Comparison of ENCODE assay signal across 8 mouse cellular contexts in genomic region chr1:93753911-93754572, GRCm38 (mm10). TPM values are rescaled to one million over a fixed set of nuclear protein-coding genes. Genes with fewer than 3 reads are reported as not detected.
DNase-seq lines count a peak whose midpoint lies in the region; ATAC-seq and TF ChIP-seq lines count a peak whose summit lies in the region.

No protein-coding gene starts in this region.

- H3K4me2 ChIP-seq in heart, embryonic 12.5 days = peak overlapping the region; percentile 91
- peak overlapping the region; percentile 95 for H3K4me2 ChIP-seq in stomach, embryonic 16.5 days (ENCODE audit: low read depth, low read length)

- WGBS in heart, embryonic 12.5 days = under 1% methylated on average over 57 of the region's 59 CpGs
- under 1% methylated on average over 58 of the region's 59 CpGs for WGBS in macrophage (ENCODE audit: missing documents)
- WGBS in stomach, embryonic 16.5 days = under 1% methylated on average over 57 of the region's 59 CpGs

- peak overlapping the region; percentile 43; the same call in 1 of the 2 replicates for H3K27ac ChIP-seq in brown adipose tissue, adult 24 weeks (replicated peaks; ENCODE audit: low read depth, low read length)
- H3K27ac ChIP-seq in heart, embryonic 12.5 days (ENCODE audit: poor library complexity, severe bottlenecking) = peak overlapping the region; percentile 77
- no peak overlapping the region for H3K27ac ChIP-seq in macrophage
- peak overlapping the region; percentile 90 for H3K27ac ChIP-seq in stomach, embryonic 16.5 days (ENCODE audit: low read length)

- H3K4me3 ChIP-seq in C2C12 (ENCODE audit: insufficient read depth, poor library complexity, severe bottlenecking) (peak overlapping the region; percentile 83), macrophage (ENCODE audit: inconsistent target) (peak overlapping the region; percentile 47)
- peak overlapping the region; percentile 91 for H3K4me3 ChIP-seq in brown adipose tissue, adult 24 weeks (ENCODE audit: insufficient read depth, low read depth, low read length)
- H3K4me3 ChIP-seq in heart, embryonic 12.5 days = peak overlapping the region; percentile 74
- H3K4me3 ChIP-seq in stomach, embryonic 16.5 days (replicated peaks; ENCODE audit: low read length) = peak overlapping the region; percentile 96

- TF ChIP-seq CTCF in C2C12 (IDR thresholded peaks at IDR 0.05; ENCODE audit: control insufficient read depth, insufficient read depth, insufficient read length) = no peak

- peak; percentile 29 for ATAC-seq in frontal cortex, adult (ENCODE audit: low TSS enrichment)
- ATAC-seq in heart, embryonic 12.5 days (ENCODE audit: insufficient number of reproducible peaks, low FRiP score) = peak; percentile 64
- ATAC-seq in stomach, embryonic 16.5 days (ENCODE audit: insufficient read depth, low FRiP score) = peak; percentile 23

- peaks cover 7% of the 10 kb centered on the region; the same call in 1 of the 2 replicates for H3K4me1 ChIP-seq in brown adipose tissue, adult 24 weeks (ENCODE audit: control insufficient read depth, insufficient read depth, insufficient read length, low read length)
- peaks cover 16% of the 10 kb centered on the region for H3K4me1 ChIP-seq in heart, embryonic 12.5 days (replicated peaks)
- peaks cover 15% of the 10 kb centered on the region for H3K4me1 ChIP-seq in stomach, embryonic 16.5 days (ENCODE audit: control insufficient read depth, insufficient read depth, low read length)

- H3K9ac ChIP-seq in heart, embryonic 12.5 days = peak overlapping the region; percentile 88
- H3K9ac ChIP-seq in stomach, embryonic 16.5 days (ENCODE audit: low read length) = peak overlapping the region; percentile 87

- H3K27me3 ChIP-seq in C2C12 (ENCODE audit: control insufficient read depth, insufficient read depth, insufficient read length) = no peaks in the 10 kb centered on the region
- no peaks in the 10 kb centered on the region for H3K27me3 ChIP-seq in heart, embryonic 12.5 days (replicated peaks)
- H3K27me3 ChIP-seq in stomach, embryonic 16.5 days (ENCODE audit: control insufficient read depth, insufficient read depth, low read length) = no peaks in the 10 kb centered on the region

- H3K79me2 ChIP-seq in C2C12 (ENCODE audit: control insufficient read depth, insufficient read depth) = peaks cover 92% of the 10 kb centered on the region
- peaks cover 65% of the 10 kb centered on the region for H3K79me2 ChIP-seq in macrophage (ENCODE audit: inconsistent target)

- peaks cover 55% of the 10 kb centered on the region for H3K79me3 ChIP-seq in C2C12 (ENCODE audit: low read depth)

- H3ac ChIP-seq in C2C12 (ENCODE audit: control insufficient read depth, insufficient read length, low read depth) = peak overlapping the region; percentile 76

- H3K36me3 ChIP-seq in C2C12 (ENCODE audit: control insufficient read depth, insufficient read depth) (peaks cover 12% of the 10 kb centered on the region), macrophage (ENCODE audit: inconsistent target) (peaks cover 11% of the 10 kb centered on the region)
- peaks cover 17% of the 10 kb centered on the region for H3K36me3 ChIP-seq in heart, embryonic 12.5 days
- H3K36me3 ChIP-seq in stomach, embryonic 16.5 days (ENCODE audit: control insufficient read depth, insufficient read depth, low read length) = no peaks in the 10 kb centered on the region; the same call in 1 of the 2 replicates

- DNase-seq in frontal cortex, adult 2 months (ENCODE audit: extremely low spot score in 1 of 2, low spot score in 1 of 2) = no peak
- peak; percentile 29 to 30 for DNase-seq in layer of hippocampus, adult 8-10 months (ENCODE audit: low spot score in 2 of 2)

- H3K9me3 ChIP-seq in heart, embryonic 12.5 days (replicated peaks) = no peaks in the 10 kb centered on the region
- H3K9me3 ChIP-seq in stomach, embryonic 16.5 days (replicated peaks; ENCODE audit: control insufficient read depth, low read length) = no peaks in the 10 kb centered on the region

TF ChIP-seq in C2C12, 6 proteins besides CTCF, POLR2A, EP300 and RAD21:
- no peak for TF ChIP-seq CEBPB (IDR thresholded peaks at IDR 0.05; ENCODE audit: low read depth)
- TF ChIP-seq MYOG (IDR thresholded peaks at IDR 0.05; ENCODE audit: control insufficient read depth, extremely low read depth, insufficient read length) = no peak
- TF ChIP-seq MAX (IDR thresholded peaks at IDR 0.05) = no peak
- TF ChIP-seq MYOD1 (IDR thresholded peaks at IDR 0.05; ENCODE audit: control insufficient read depth, insufficient read length, low read depth) = no peak
- no peak for TF ChIP-seq FOSL1 (IDR thresholded peaks at IDR 0.05; ENCODE audit: insufficient read depth, low read length, poor library complexity, severe bottlenecking)
- TF ChIP-seq USF1 (IDR thresholded peaks at IDR 0.05; ENCODE audit: low read depth) = no peak

RNA-seq across cellular contexts. Expression of gene Thap4, which starts 0.6 kb away (rescaled TPM):
- 34.8 and 38.4 TPM in 2 replicates for polyA plus RNA-seq in frontal cortex, adult 2 months (2012; rRNA removed)
- 65.2 TPM for polyA plus RNA-seq in C2C12 (2012; fragmentation: generic; extraction: Trizol)
- 23.4 and 24.1 TPM in 2 replicates for polyA plus RNA-seq in brown adipose tissue, adult 24 weeks (2012; ENCODE audit: insufficient read depth, insufficient read length, missing spikeins)
- polyA plus RNA-seq in heart, embryonic 12.5 days (2016; fragmentation: Nextera tagmentation; extraction: Ambion mirVana) = 47.2 and 51.8 TPM in 2 replicates
- total RNA-seq in layer of hippocampus, adult 8-10 months (2022) = 10 to 100 TPM; 29.2 to 36.4 (median 36.0) TPM
- total RNA-seq in macrophage (2018; cell fraction: chromatin; rRNA removed) = 10 to 100 TPM in 17 of 26 experiments, 1 to 10 TPM in 9; 1.8 to 28.6 (median 13.8) TPM
- total RNA-seq in macrophage (2018; cell fraction: cytosol; rRNA removed) = 10 to 100 TPM; 17.0 to 37.1 (median 23.2) TPM
- 10 to 100 TPM in 17 of 26 experiments, 1 to 10 TPM in 9; 5.7 to 22.8 (median 12.6) TPM for total RNA-seq in macrophage (2018; cell fraction: nucleus; rRNA removed)
- 19.4 to 27.1 TPM (median 20.8 TPM) in 3 replicates for polyA plus RNA-seq in macrophage (2018)
- polyA plus RNA-seq in stomach, embryonic 16.5 days (2015; fragmentation: Nextera tagmentation; extraction: Ambion mirVana) = 42.7 and 51.6 TPM in 2 replicates

RNA-seq across cellular contexts. Expression of gene Atg4b, which starts 2.7 kb away (rescaled TPM):
- 49.9 and 50.6 TPM in 2 replicates for polyA plus RNA-seq in frontal cortex, adult 2 months (2012; rRNA removed)
- polyA plus RNA-seq in C2C12 (2012; fragmentation: generic; extraction: Trizol) (43.4 TPM), macrophage (2018) (35.6 to 47.4 TPM (median 36.8 TPM) in 3 replicates)
- polyA plus RNA-seq in brown adipose tissue, adult 24 weeks (2012; ENCODE audit: insufficient read depth, insufficient read length, missing spikeins) = 34.8 and 43.4 TPM in 2 replicates
- polyA plus RNA-seq in heart, embryonic 12.5 days (2016; fragmentation: Nextera tagmentation; extraction: Ambion mirVana) = 68.1 and 73.1 TPM in 2 replicates
- 10 to 100 TPM; 73.6 to 96.0 (median 80.6) TPM for total RNA-seq in layer of hippocampus, adult 8-10 months (2022)
- total RNA-seq in macrophage (2018; cell fraction: chromatin; rRNA removed) = 100 to 1,000 TPM in 20 of 26 experiments, 10 to 100 TPM in 6; 44.5 to 205 (median 128) TPM
- 10 to 100 TPM; 15.6 to 37.3 (median 23.3) TPM for total RNA-seq in macrophage (2018; cell fraction: cytosol; rRNA removed)
- 10 to 100 TPM; 23.7 to 95.5 (median 49.6) TPM for total RNA-seq in macrophage (2018; cell fraction: nucleus; rRNA removed)
- 68.8 and 71.5 TPM in 2 replicates for polyA plus RNA-seq in stomach, embryonic 16.5 days (2015; fragmentation: Nextera tagmentation; extraction: Ambion mirVana)

RNA-seq across cellular contexts. Expression of gene Dtymk, which starts 47.7 kb away (rescaled TPM):
- 95.9 and 97.4 TPM in 2 replicates for polyA plus RNA-seq in frontal cortex, adult 2 months (2012; rRNA removed)
- polyA plus RNA-seq in C2C12 (2012; fragmentation: generic; extraction: Trizol) (255 TPM), macrophage (2018) (11.9 to 58.0 TPM (median 15.6 TPM) in 3 replicates)
- 39.9 and 45.2 TPM in 2 replicates for polyA plus RNA-seq in brown adipose tissue, adult 24 weeks (2012; ENCODE audit: insufficient read depth, insufficient read length, missing spikeins)
- polyA plus RNA-seq in heart, embryonic 12.5 days (2016; fragmentation: Nextera tagmentation; extraction: Ambion mirVana) = 183 and 191 TPM in 2 replicates
- 10 to 100 TPM; 52.7 to 64.8 (median 58.4) TPM for total RNA-seq in layer of hippocampus, adult 8-10 months (2022)
- 10 to 100 TPM in 23 of 26 experiments, 1 to 10 TPM in 3; 5.5 to 76.8 (median 35.1) TPM for total RNA-seq in macrophage (2018; cell fraction: chromatin; rRNA removed)
- 10 to 100 TPM; 10.0 to 23.9 (median 16.8) TPM for total RNA-seq in macrophage (2018; cell fraction: cytosol; rRNA removed)
- 100 to 1,000 TPM in 1 of 26 experiments, 10 to 100 TPM in 22, 1 to 10 TPM in 3; 6.6 to 162 (median 40.9) TPM for total RNA-seq in macrophage (2018; cell fraction: nucleus; rRNA removed)
- 196 and 210 TPM in 2 replicates for polyA plus RNA-seq in stomach, embryonic 16.5 days (2015; fragmentation: Nextera tagmentation; extraction: Ambion mirVana)

RNA-seq across cellular contexts. Expression of gene Ing5, which starts 49.7 kb away (rescaled TPM):
- polyA plus RNA-seq in frontal cortex, adult 2 months (2012; rRNA removed) = 8.1 and 8.4 TPM in 2 replicates
- polyA plus RNA-seq in C2C12 (2012; fragmentation: generic; extraction: Trizol) = 6.1 TPM
- 5.0 and 6.1 TPM in 2 replicates for polyA plus RNA-seq in brown adipose tissue, adult 24 weeks (2012; ENCODE audit: insufficient read depth, insufficient read length, missing spikeins)
- polyA plus RNA-seq in heart, embryonic 12.5 days (2016; fragmentation: Nextera tagmentation; extraction: Ambion mirVana) = 16.6 and 16.9 TPM in 2 replicates
- total RNA-seq in layer of hippocampus, adult 8-10 months (2022) = 10 to 100 TPM; 15.0 to 16.0 (median 15.4) TPM
- 10 to 100 TPM in 21 of 26 experiments, 1 to 10 TPM in 5; 7.2 to 20.3 (median 13.5) TPM for total RNA-seq in macrophage (2018; cell fraction: chromatin; rRNA removed)
- total RNA-seq in macrophage (2018; cell fraction: cytosol; rRNA removed) = 10 to 100 TPM in 10 of 26 experiments, 1 to 10 TPM in 16; 5.6 to 12.0 (median 9.6) TPM
- 10 to 100 TPM in 23 of 26 experiments, 1 to 10 TPM in 3; 9.1 to 21.4 (median 12.5) TPM for total RNA-seq in macrophage (2018; cell fraction: nucleus; rRNA removed)
- polyA plus RNA-seq in macrophage (2018) = 5.8 to 10.8 TPM (median 6.5 TPM) in 3 replicates
- 19.1 and 20.1 TPM in 2 replicates for polyA plus RNA-seq in stomach, embryonic 16.5 days (2015; fragmentation: Nextera tagmentation; extraction: Ambion mirVana)

Comparison
In these comparisons a context has a peak if more than half of its experiments do, and no peak if none do; other contexts are left out.
1. DNase-seq: peak in layer of hippocampus, adult 8-10 months (2 of 2); none in frontal cortex, adult 2 months (0 of 2).
2. Peak in every context shown above with its lines, with median percentiles within 50 percentile points of each other: ATAC-seq and H3K4me3 ChIP-seq.